Mouse (Mus musculus) forebrain, embryonic 14.5 days (tissue): ENCODE measurements around the gene Plxdc1. TPM values are rescaled to one million over a fixed set of nuclear protein-coding genes. Genes with fewer than 3 reads are reported as not detected.

Experiments
- ATAC-seq: fragments of 200-750 bp; cut with Nextera tagmentation; 2 replicates; pipeline ENCODE4 v1.8.0; 2017; ENCODE audit warnings: mild to moderate bottlenecking, moderate library complexity
- DNase-seq: peaks from one replicate; pipeline ENCODE4 v3.0.0-alpha.2; 2015; ENCODE audit warnings: low spot score
- H3K27ac ChIP-seq: fragments of 300-500 bp; sonication (generic); 2 replicates; pipeline ENCODE4 v1.5.1; 2014; ENCODE audit warnings: low read depth, mild to moderate bottlenecking, control low read depth, low read length, moderate library complexity
- H3K27me3 ChIP-seq: fragments of 300-500 bp; sonication (generic); replicated peaks from 2 replicates; pipeline ENCODE4 v1.6.1; 2014; ENCODE audit warnings: low read length, control low read depth, mixed read lengths; ENCODE audit not compliant: control insufficient read depth, insufficient read depth
- H3K36me3 ChIP-seq: fragments of 300-500 bp; sonication (generic); 2 replicates; pipeline ENCODE4 v1.6.1; 2014; ENCODE audit warnings: low read length, control low read depth; ENCODE audit not compliant: control insufficient read depth, insufficient read depth
- H3K4me1 ChIP-seq: fragments of 300-500 bp; sonication (generic); 2 replicates; pipeline ENCODE4 v1.6.1; 2014; ENCODE audit warnings: antibody characterized with exemption, low read length, control low read depth; ENCODE audit not compliant: control insufficient read depth, insufficient read depth
- H3K4me2 ChIP-seq: fragments of 300-500 bp; sonication (generic); 2 replicates; pipeline ENCODE4 v1.6.1; 2014; ENCODE audit warnings: mild to moderate bottlenecking, control low read depth, low read length
- H3K4me3 ChIP-seq: fragments of 300-500 bp; sonication (generic); 2 replicates; pipeline ENCODE4 v1.5.1; 2014; ENCODE audit warnings: low read depth, low read length, control low read depth
- H3K9ac ChIP-seq: fragments of 300-500 bp; sonication (generic); 2 replicates; pipeline ENCODE4 v1.6.1; 2014; ENCODE audit warnings: mild to moderate bottlenecking, low read length, control low read depth, moderate library complexity
- H3K9me3 ChIP-seq: fragments of 300-500 bp; sonication (generic); replicated peaks from 2 replicates; pipeline ENCODE4 v1.6.1; 2016; ENCODE audit warnings: low read length, control low read depth, mixed read lengths; ENCODE audit not compliant: control insufficient read depth
- WGBS: fragments of 180-500 bp; shearing (Covaris S2); extraction: QIAGEN DNeasy Blood & Tissue Kit; methylation state at CpG from one replicate; pipeline ENCODE4 v1.1.7; 2014; 5-methylcytosine and 5-hydroxymethylcytosine counted together
- polyA plus RNA-seq: library from polyadenylated mRNA; unstranded; fragments of >200 nt; fragmentation: Nextera tagmentation; extraction: Ambion mirVana; gene quantifications from 2 replicates; pipeline ENCODE4 v1.2.1, GENCODE M21; 2014

Plxdc1 gene
- polyA plus RNA-seq, 1 experiment from 2014 or later = 0.48 TPM

GRCm38 (mm10) chr11:97977797-97978196 is 8.4 kb downstream of the Plxdc1 start:
- no peaks in the 10 kb centered on the region for H3K27me3 ChIP-seq
- no peaks in the 10 kb centered on the region for H3K9me3 ChIP-seq
- DNase-seq (no peak), ATAC-seq (no peak)
- H3K4me2 ChIP-seq = no peak overlapping the region
- H3K36me3 ChIP-seq = no peaks in the 10 kb centered on the region
- H3K9ac ChIP-seq = no peak overlapping the region
- H3K4me1 ChIP-seq = no peaks in the 10 kb centered on the region
- H3K4me3 ChIP-seq = no peak overlapping the region
- no peak overlapping the region for H3K27ac ChIP-seq
- WGBS = 79% methylated on average over 5 of the region's 5 CpGs

- Histone ChIP-seq H3K4me1 (no peaks in the 10 kb centered on the region), H3K9ac (no peak overlapping the region), H3K27me3 (no peaks in the 10 kb centered on the region), H3K4me2 (no peak overlapping the region), H3K9me3 (no peaks in the 10 kb centered on the region), H3K4me3 (no peak overlapping the region), H3K36me3 (no peaks in the 10 kb centered on the region), H3K27ac (no peak overlapping the region)
- ATAC-seq = no peak
- WGBS = 88% methylated on average over 5 of the region's 5 CpGs
- DNase-seq = no peak
Observed at GRCm38 (mm10) chr11:97974746-97975145, 11.5 kb downstream of the Plxdc1 start.

- no peak for DNase-seq
- Histone ChIP-seq H3K27ac (no peak overlapping the region), H3K4me2 (no peak overlapping the region), H3K9me3 (no peaks in the 10 kb centered on the region), H3K36me3 (no peaks in the 10 kb centered on the region), H3K4me3 (no peak overlapping the region), H3K4me1 (no peaks in the 10 kb centered on the region), H3K27me3 (no peaks in the 10 kb centered on the region), H3K9ac (no peak overlapping the region)
- no peak for ATAC-seq
- 92% methylated on average over 5 of the region's 5 CpGs for WGBS
Observed at GRCm38 (mm10) chr11:97974141-97974540, 12.1 kb downstream of the Plxdc1 start.

- Histone ChIP-seq H3K9me3 (no peaks in the 10 kb centered on the region), H3K4me3 (no peak overlapping the region), H3K9ac (no peak overlapping the region), H3K4me2 (no peak overlapping the region), H3K4me1 (no peaks in the 10 kb centered on the region), H3K27me3 (no peaks in the 10 kb centered on the region), H3K36me3 (no peaks in the 10 kb centered on the region), H3K27ac (no peak overlapping the region)
- no peak for ATAC-seq
- WGBS = 66% methylated on average over 2 of the region's 2 CpGs
- DNase-seq = no peak
Observed at GRCm38 (mm10) chr11:97972434-97972833, 13.8 kb downstream of the Plxdc1 start.

GRCm38 (mm10) chr11:97971232-97971631 is 15.0 kb downstream of the Plxdc1 start:
- no peak for ATAC-seq

GRCm38 (mm10) chr11:97970771-97971170 is 15.5 kb downstream of the Plxdc1 start:
- Histone ChIP-seq H3K4me1 (peaks cover 4% of the 10 kb centered on the region; the same call in 1 of the 2 replicates), H3K36me3 (no peaks in the 10 kb centered on the region), H3K4me3 (no peak overlapping the region), H3K9me3 (no peaks in the 10 kb centered on the region), H3K4me2 (no peak overlapping the region), H3K9ac (no peak overlapping the region), H3K27ac (no peak overlapping the region), H3K27me3 (no peaks in the 10 kb centered on the region)
- 85% methylated on average over 7 of the region's 7 CpGs for WGBS
- DNase-seq = peak; percentile 22
- ATAC-seq = no peak

More at GRCm38 (mm10) chr11:97971232-97971631, 15.0 kb downstream of the Plxdc1 start:
- H3K36me3 ChIP-seq = no peaks in the 10 kb centered on the region
- no peak overlapping the region for H3K27ac ChIP-seq
- WGBS = 44% methylated on average over 7 of the region's 7 CpGs
- H3K9me3 ChIP-seq = no peaks in the 10 kb centered on the region
- no peak overlapping the region for H3K4me3 ChIP-seq
- no peak overlapping the region for H3K4me2 ChIP-seq
- peak; percentile 70 for DNase-seq
- no peak overlapping the region for H3K9ac ChIP-seq
- no peaks in the 10 kb centered on the region for H3K27me3 ChIP-seq
- H3K4me1 ChIP-seq = peaks cover 4% of the 10 kb centered on the region; the same call in 1 of the 2 replicates

- no peaks in the 10 kb centered on the region for H3K27me3 ChIP-seq
- ATAC-seq = no peak
- no peak overlapping the region for H3K4me2 ChIP-seq
- no peak overlapping the region for H3K27ac ChIP-seq
- H3K4me1 ChIP-seq = peaks cover 4% of the 10 kb centered on the region; the same call in 1 of the 2 replicates
- 88% methylated on average over 5 of the region's 5 CpGs for WGBS
- no peak for DNase-seq
- H3K9me3 ChIP-seq = no peaks in the 10 kb centered on the region
- H3K9ac ChIP-seq = no peak overlapping the region
- H3K36me3 ChIP-seq = no peaks in the 10 kb centered on the region
- no peak overlapping the region for H3K4me3 ChIP-seq
Observed at GRCm38 (mm10) chr11:97968385-97968784, 17.9 kb downstream of the Plxdc1 start.

GRCm38 (mm10) chr11:97967114-97967513 is 19.1 kb downstream of the Plxdc1 start:
- WGBS = 27% methylated on average over 2 of the region's 2 CpGs
- ATAC-seq = no peak
- H3K27ac ChIP-seq = 0 out of 2 replicates have a peak overlapping the region, but pooled peaks have one; percentile 27

GRCm38 (mm10) chr11:97960907-97961306 is 25.3 kb downstream of the Plxdc1 start:
- H3K4me3 ChIP-seq = no peak overlapping the region
- no peak for DNase-seq

More at GRCm38 (mm10) chr11:97967114-97967513, 19.1 kb downstream of the Plxdc1 start:
- Histone ChIP-seq H3K9ac (no peak overlapping the region), H3K27me3 (no peaks in the 10 kb centered on the region), H3K36me3 (no peaks in the 10 kb centered on the region), H3K4me2 (no peak overlapping the region), H3K9me3 (no peaks in the 10 kb centered on the region), H3K4me1 (peaks cover 4% of the 10 kb centered on the region; the same call in 1 of the 2 replicates), H3K4me3 (no peak overlapping the region)
- DNase-seq = peak; percentile 56

More at GRCm38 (mm10) chr11:97960907-97961306, 25.3 kb downstream of the Plxdc1 start:
- Histone ChIP-seq H3K9me3 (no peaks in the 10 kb centered on the region), H3K4me2 (no peak overlapping the region), H3K27ac (no peak overlapping the region), H3K4me1 (no peaks in the 10 kb centered on the region), H3K9ac (no peak overlapping the region), H3K27me3 (no peaks in the 10 kb centered on the region), H3K36me3 (no peaks in the 10 kb centered on the region)
- 95% methylated on average over 1 of the region's 1 CpGs for WGBS
- no peak for ATAC-seq
